8 mouse cellular contexts compared by ENCODE assay signal in genomic region chr13:21721757-21722372, GRCm38 (mm10). TPM values are rescaled to one million over a fixed set of nuclear protein-coding genes. Genes with fewer than 3 reads are reported as not detected.
DNase-seq lines count a peak whose midpoint lies in the region; ATAC-seq and TF ChIP-seq lines count a peak whose summit lies in the region.
"Not testable (repeated sequence)": the region's sequence is repeated elsewhere in the genome, so short reads cannot be mapped to it uniquely, and the experiment has no call there.

TSS of gene Hist1h2bm (plus strand) at chr13:21722044.

- H3K36me3 ChIP-seq in hindbrain, embryonic 10.5 days; neural tube, embryonic 14.5 days (ENCODE audit: control insufficient read depth, insufficient read depth, low read length): not testable (repeated sequence)

- TF ChIP-seq POLR2A in lung, adult 2 months (IDR thresholded peaks at IDR 0.05; ENCODE audit: borderline replicate concordance, extremely low read depth, low read depth, low read length): peak; percentile 55; the same call in 1 of the 2 replicates

- under 1% methylated on average over 37 of the region's 37 CpGs for WGBS in hindbrain, embryonic 10.5 days
- WGBS in lung, adult 2 months: under 1% methylated on average over 37 of the region's 37 CpGs
- WGBS in neural tube, embryonic 14.5 days: under 1% methylated on average over 22 of the region's 37 CpGs

- peaks cover 45% of the 10 kb centered on the region for H3K4me1 ChIP-seq in hindbrain, embryonic 10.5 days (replicated peaks)
- H3K4me1 ChIP-seq in lung, adult 2 months (ENCODE audit: control insufficient read depth, insufficient read depth, low read length): not testable (repeated sequence)
- H3K4me1 ChIP-seq in neural tube, embryonic 14.5 days (ENCODE audit: control insufficient read depth, insufficient read depth, low read length): peaks cover 17% of the 10 kb centered on the region

- H3K27me3 ChIP-seq in hindbrain, embryonic 10.5 days (ENCODE audit: insufficient read depth, poor library complexity, severe bottlenecking); neural tube, embryonic 14.5 days (ENCODE audit: control insufficient read depth, insufficient read depth, low read length): not testable (repeated sequence)

- peak within 1 kb of the TSS; percentile 96 for H3K27ac ChIP-seq in hindbrain, embryonic 10.5 days
- H3K27ac ChIP-seq in neural tube, embryonic 14.5 days (ENCODE audit: low read depth, low read length): peak within 1 kb of the TSS; percentile 73

- peak within 1 kb of the TSS; percentile 54 for H3K4me2 ChIP-seq in neural tube, embryonic 14.5 days (ENCODE audit: low read depth, low read length)

- TF ChIP-seq CTCF in lung, adult 2 months (IDR thresholded peaks at IDR 0.05; ENCODE audit: insufficient read depth, low read length): not testable (repeated sequence)

- DNase-seq in Muller cell, postnatal 12 days (ENCODE audit: inconsistent ontology term): peak; percentile 96
- peak; percentile 94 for DNase-seq in cerebellum, adult 9-10 months
- DNase-seq in forelimb bud, embryonic 11.5 days (ENCODE audit: low read depth, low spot score): peak; percentile 95
- DNase-seq in hindbrain, embryonic 10.5 days (ENCODE audit: low spot score): peak; percentile 81
- peak; percentile 60 to 65 for DNase-seq in layer of hippocampus, adult 8-10 months (ENCODE audit: low spot score in 2 of 2)
- DNase-seq in lung, adult 2 months: peak; percentile 41
- DNase-seq in thymus, adult 18-20 months: peak; percentile 55 to 71

- ATAC-seq in neural tube, embryonic 14.5 days (ENCODE audit: low read depth): peak; percentile 97

- H3K9ac ChIP-seq in neural tube, embryonic 14.5 days (replicated peaks; ENCODE audit: low read depth, low read length): peak within 1 kb of the TSS; percentile 41; the same call in 1 of the 2 replicates

- not testable (repeated sequence) for H3K9me3 ChIP-seq in hindbrain, embryonic 10.5 days; neural tube, embryonic 14.5 days (ENCODE audit: control insufficient read depth, low read length)

- H3K4me3 ChIP-seq in hindbrain, embryonic 10.5 days: peak within 1 kb of the TSS; percentile 52
- peak within 1 kb of the TSS; percentile 61 for H3K4me3 ChIP-seq in lung, adult 2 months (replicated peaks; ENCODE audit: extremely low read depth, low read depth, low read length)
- H3K4me3 ChIP-seq in neural tube, embryonic 14.5 days (ENCODE audit: low read depth, low read length): peak within 1 kb of the TSS; percentile 37

RNA-seq across cellular contexts. Expression of gene Hist1h2bm, which starts in this region (rescaled TPM):
- 5.2 and 6.1 TPM in 2 replicates for polyA plus RNA-seq in hindbrain, embryonic 10.5 days (2016; fragmentation: Nextera tagmentation; extraction: Ambion mirVana)
- 1 to 10 TPM; 2.8 to 4.8 (median 3.2) TPM for total RNA-seq in layer of hippocampus, adult 8-10 months (2022)
- polyA plus RNA-seq in lung, adult 2 months (2012; rRNA removed): 0.70 TPM in 1 of 2 replicates, not detected in the other
- polyA plus RNA-seq in neural tube, embryonic 14.5 days (2014; fragmentation: Nextera tagmentation; extraction: Ambion mirVana): 0.82 TPM in 1 of 2 replicates, not detected in the other

Comparison
In these comparisons a context has a peak if more than half of its experiments do, and no peak if none do; other contexts are left out.
1. Peak in every context shown above with its lines: DNase-seq, ATAC-seq, H3K4me3 ChIP-seq and H3K27ac ChIP-seq.
2. Peak in DNase-seq and H3K4me3 ChIP-seq in lung, adult 2 months; RNA of the gene not detected or under 1 TPM.
3. Peak in ATAC-seq, H3K4me3 ChIP-seq, H3K27ac ChIP-seq, H3K9ac ChIP-seq and H3K4me2 ChIP-seq in neural tube, embryonic 14.5 days; RNA of the gene not detected or under 1 TPM.
4. DNase-seq: peak in every context shown above with its lines; median percentile 96 in Muller cell, postnatal 12 days; 95 in forelimb bud, embryonic 11.5 days; 94 in cerebellum, adult 9-10 months; 81 in hindbrain, embryonic 10.5 days; 63 in thymus, adult 18-20 months; 62 in layer of hippocampus, adult 8-10 months; 41 in lung, adult 2 months.